In genomic region chr13:59041013-59041764, GRCm38 (mm10) we compare ENCODE assay signal across 11 mouse cellular contexts.
DNase-seq lines count a peak whose midpoint lies in the region; ATAC-seq and TF ChIP-seq lines count a peak whose summit lies in the region.
"Had no signal": no experiment of that assay in that cellular context is flagged by ENCODE, and none has a peak within 500 bp of the region (broad histone marks: within the 10 kb centered on the region; RNA-seq: fewer than 3 reads in every experiment).

No protein-coding gene starts in this region.

- TF ChIP-seq POLR2A in cortical plate, adult 2 months (IDR thresholded peaks at IDR 0.05; ENCODE audit: extremely low read depth, insufficient read depth, low read length) = no peak

- DNase-seq in forebrain, embryonic 14.5 days (ENCODE audit: low spot score) = peak; percentile 98
- peak; percentile 51 to 83 for DNase-seq in layer of hippocampus, postnatal 14 days (ENCODE audit: low spot score in 2 of 2)
- DNase-seq in lung, postnatal 4 days = no peak
- no peak for DNase-seq in kidney, adult 11 months
- DNase-seq in gastrocnemius, postnatal 36 days = no peak
- DNase-seq: cerebellum, adult 9-11 months had no signal

- ATAC-seq in forebrain, embryonic 14.5 days = peak; percentile 100
- peak; percentile 99 for ATAC-seq in neural tube, embryonic 12.5 days (ENCODE audit: low FRiP score, low read depth)
- no peak for ATAC-seq in kidney, embryonic 14.5 days (ENCODE audit: low FRiP score, low TSS enrichment)

- H3K4me1 ChIP-seq in cortical plate, adult 2 months (ENCODE audit: control insufficient read depth, insufficient read depth, low read length) = peaks cover 9% of the 10 kb centered on the region
- H3K4me1 ChIP-seq in forebrain, embryonic 14.5 days (ENCODE audit: control insufficient read depth, insufficient read depth, low read length) = peaks cover 17% of the 10 kb centered on the region
- H3K4me1 ChIP-seq in neural tube, embryonic 12.5 days = peaks cover 14% of the 10 kb centered on the region
- H3K4me1 ChIP-seq in kidney, embryonic 14.5 days (ENCODE audit: control insufficient read depth, insufficient read depth, low read length) = no peaks in the 10 kb centered on the region
- H3K4me1 ChIP-seq: lung, embryonic 15.5 days had no signal

- 0 out of 2 replicates have a peak overlapping the region, but pooled peaks have one; percentile 5 for H3K27ac ChIP-seq in cortical plate, adult 2 months (ENCODE audit: insufficient read depth, low read length)
- H3K27ac ChIP-seq in forebrain, embryonic 14.5 days (ENCODE audit: low read depth, low read length) = peak overlapping the region; percentile 81
- peak overlapping the region; percentile 22; the same call in 1 of the 2 replicates for H3K27ac ChIP-seq in neural tube, embryonic 12.5 days
- no peak overlapping the region for H3K27ac ChIP-seq in kidney, embryonic 14.5 days (ENCODE audit: low read depth, low read length)
- H3K27ac ChIP-seq: lung, embryonic 15.5 days had no signal

- no peak overlapping the region for H3K4me3 ChIP-seq in cortical plate, adult 2 months (ENCODE audit: insufficient read depth, low read length)
- H3K4me3 ChIP-seq in forebrain, embryonic 14.5 days (ENCODE audit: low read depth, low read length) = no peak overlapping the region
- H3K4me3 ChIP-seq in neural tube, embryonic 12.5 days = no peak overlapping the region
- H3K4me3 ChIP-seq in kidney, embryonic 14.5 days (ENCODE audit: low read length) = no peak overlapping the region
- H3K4me3 ChIP-seq: lung, embryonic 15.5 days had no signal

- WGBS in forebrain, embryonic 14.5 days = 19% methylated on average over 9 of the region's 9 CpGs
- WGBS in neural tube, embryonic 12.5 days = 34% methylated on average over 9 of the region's 9 CpGs
- WGBS in kidney, embryonic 14.5 days = 64% methylated on average over 9 of the region's 9 CpGs

- H3K4me2 ChIP-seq in forebrain, embryonic 14.5 days (ENCODE audit: low read length) = peak overlapping the region; percentile 42; the same call in 1 of the 2 replicates
- H3K4me2 ChIP-seq in neural tube, embryonic 12.5 days (replicated peaks) = peak overlapping the region; percentile 44
- H3K4me2 ChIP-seq in kidney, embryonic 14.5 days (replicated peaks; ENCODE audit: low read depth, low read length) = no peak overlapping the region
- H3K4me2 ChIP-seq: lung, embryonic 15.5 days had no signal

- no peaks in the 10 kb centered on the region for H3K27me3 ChIP-seq in forebrain, embryonic 14.5 days (replicated peaks; ENCODE audit: control insufficient read depth, insufficient read depth, low read length)
- no peaks in the 10 kb centered on the region for H3K27me3 ChIP-seq in neural tube, embryonic 12.5 days (replicated peaks)
- no peaks in the 10 kb centered on the region for H3K27me3 ChIP-seq in kidney, embryonic 14.5 days (ENCODE audit: control insufficient read depth, insufficient read depth, low read length)
- H3K27me3 ChIP-seq: lung, embryonic 15.5 days had no signal

- no peaks in the 10 kb centered on the region for H3K36me3 ChIP-seq in forebrain, embryonic 14.5 days (ENCODE audit: control insufficient read depth, insufficient read depth, low read length)
- no peaks in the 10 kb centered on the region for H3K36me3 ChIP-seq in neural tube, embryonic 12.5 days
- no peaks in the 10 kb centered on the region for H3K36me3 ChIP-seq in kidney, embryonic 14.5 days (ENCODE audit: control insufficient read depth, insufficient read depth, low read length)
- H3K36me3 ChIP-seq: G1E; lung, embryonic 15.5 days had no signal

- intact Hi-C loops in gastrocnemius, postnatal 36 days (cut with DNase I) = no loop called here

- no peak for TF ChIP-seq CTCF in cortical plate, adult 2 months (IDR thresholded peaks at IDR 0.05; ENCODE audit: extremely low read depth, insufficient read depth, low read length)

- H3K9me3 ChIP-seq in forebrain, embryonic 14.5 days (replicated peaks; ENCODE audit: control insufficient read depth, low read length) = no peaks in the 10 kb centered on the region
- H3K9me3 ChIP-seq in neural tube, embryonic 12.5 days = no peaks in the 10 kb centered on the region
- H3K9me3 ChIP-seq in kidney, embryonic 14.5 days (ENCODE audit: control insufficient read depth, low read length) = no peaks in the 10 kb centered on the region
- H3K9me3 ChIP-seq: lung, embryonic 15.5 days had no signal

- H3K9ac ChIP-seq in forebrain, embryonic 14.5 days (ENCODE audit: low read length) = no peak overlapping the region
- no peak overlapping the region for H3K9ac ChIP-seq in neural tube, embryonic 12.5 days
- no peak overlapping the region for H3K9ac ChIP-seq in kidney, embryonic 14.5 days (ENCODE audit: low read depth, low read length)
- H3K9ac ChIP-seq: lung, embryonic 15.5 days had no signal

Comparison
In these comparisons a context has a peak if more than half of its experiments do, and no peak if none do; other contexts are left out.
1. DNase-seq: peak in forebrain, embryonic 14.5 days (single experiment) and layer of hippocampus, postnatal 14 days (2 of 2); none in lung, postnatal 4 days (0 of 2), kidney, adult 11 months (single experiment) and gastrocnemius, postnatal 36 days (0 of 2).